23 mouse cellular contexts compared by ENCODE assay signal in genomic region chr7:45666161-45666560, GRCm38 (mm10). TPM values are rescaled to one million over a fixed set of nuclear protein-coding genes. Genes with fewer than 3 reads are reported as not detected.
DNase-seq lines count a peak whose midpoint lies in the region; ATAC-seq and TF ChIP-seq lines count a peak whose summit lies in the region.
"Had no signal": no experiment of that assay in that cellular context is flagged by ENCODE, and none has a peak within 500 bp of the region (broad histone marks: within the 10 kb centered on the region; RNA-seq: fewer than 3 reads in every experiment).

Gene Fut2, minus strand, starts transcription at chr7:45666394.

- 65% methylated on average over 7 of the region's 7 CpGs for WGBS in lung, embryonic 14.5 days
- 79% methylated on average over 7 of the region's 7 CpGs for WGBS in embryonic facial prominence, embryonic 15.5 days
- WGBS in intestine, postnatal 0 days: 47% methylated on average over 7 of the region's 7 CpGs
- 64% methylated on average over 7 of the region's 7 CpGs for WGBS in stomach, embryonic 15.5 days
- 81% methylated on average over 7 of the region's 7 CpGs for WGBS in midbrain, embryonic 16.5 days

- no peak within 1 kb of the TSS for H3K4me3 ChIP-seq in lung, embryonic 14.5 days (ENCODE audit: low read depth, low read length)
- no peak within 1 kb of the TSS for H3K4me3 ChIP-seq in embryonic facial prominence, embryonic 15.5 days (replicated peaks)
- peak within 1 kb of the TSS; percentile 1; the same call in 1 of the 2 replicates for H3K4me3 ChIP-seq in intestine, postnatal 0 days (ENCODE audit: low read depth, low read length)
- peak within 1 kb of the TSS; percentile 2; the same call in 1 of the 2 replicates for H3K4me3 ChIP-seq in stomach, embryonic 15.5 days (replicated peaks)
- no peak within 1 kb of the TSS for H3K4me3 ChIP-seq in midbrain, embryonic 16.5 days (ENCODE audit: low read depth, low read length)
- H3K4me3 ChIP-seq: forebrain, embryonic 10.5 days; hindbrain, embryonic 15.5 days; midbrain, embryonic 10.5 days had no signal

- no peak within 1 kb of the TSS for H3K27ac ChIP-seq in lung, embryonic 14.5 days (ENCODE audit: low read depth)
- peak within 1 kb of the TSS; percentile 56 for H3K27ac ChIP-seq in embryonic facial prominence, embryonic 15.5 days (replicated peaks)
- no peak within 1 kb of the TSS for H3K27ac ChIP-seq in intestine, postnatal 0 days (ENCODE audit: low read depth, low read length)
- H3K27ac ChIP-seq in stomach, embryonic 15.5 days: peak within 1 kb of the TSS; percentile 48
- H3K27ac ChIP-seq in midbrain, embryonic 16.5 days (ENCODE audit: low read length): no peak within 1 kb of the TSS
- H3K27ac ChIP-seq: hindbrain, embryonic 15.5 days; macrophage; midbrain, embryonic 10.5 days had no signal

- TF ChIP-seq CTCF in lung, embryonic 14.5 days (IDR thresholded peaks at IDR 0.05; ENCODE audit: low read depth): no peak
- TF ChIP-seq CTCF in intestine, postnatal 0 days (IDR thresholded peaks at IDR 0.05; ENCODE audit: low read depth): no peak

- no peaks in the 10 kb centered on the region for H3K9me3 ChIP-seq in lung, embryonic 14.5 days (ENCODE audit: low read depth, low read length)
- no peaks in the 10 kb centered on the region for H3K9me3 ChIP-seq in embryonic facial prominence, embryonic 15.5 days (replicated peaks)
- no peaks in the 10 kb centered on the region for H3K9me3 ChIP-seq in intestine, postnatal 0 days (ENCODE audit: control insufficient read depth)
- H3K9me3 ChIP-seq in stomach, embryonic 15.5 days: no peaks in the 10 kb centered on the region
- H3K9me3 ChIP-seq in midbrain, embryonic 16.5 days (replicated peaks; ENCODE audit: control insufficient read depth, low read length, poor library complexity, severe bottlenecking): no peaks in the 10 kb centered on the region
- H3K9me3 ChIP-seq: hindbrain, embryonic 15.5 days; midbrain, embryonic 10.5 days had no signal

- peak within 1 kb of the TSS; percentile 27; the same call in 1 of the 2 replicates for H3K4me2 ChIP-seq in lung, embryonic 14.5 days
- peak within 1 kb of the TSS; percentile 1; the same call in 1 of the 2 replicates for H3K4me2 ChIP-seq in embryonic facial prominence, embryonic 15.5 days (replicated peaks)
- H3K4me2 ChIP-seq in intestine, postnatal 0 days (replicated peaks; ENCODE audit: low read depth): peak within 1 kb of the TSS; percentile 1; the same call in 1 of the 2 replicates
- peak within 1 kb of the TSS; percentile 23; the same call in 1 of the 2 replicates for H3K4me2 ChIP-seq in stomach, embryonic 15.5 days
- H3K4me2 ChIP-seq in midbrain, embryonic 16.5 days (ENCODE audit: low read length): no peak within 1 kb of the TSS
- H3K4me2 ChIP-seq: hindbrain, embryonic 15.5 days; liver, embryonic 11.5 days had no signal

- H3K27me3 ChIP-seq in lung, embryonic 14.5 days (ENCODE audit: insufficient read depth, low read length): no peaks in the 10 kb centered on the region
- no peaks in the 10 kb centered on the region for H3K27me3 ChIP-seq in embryonic facial prominence, embryonic 15.5 days
- peaks cover 51% of the 10 kb centered on the region for H3K27me3 ChIP-seq in intestine, postnatal 0 days (replicated peaks; ENCODE audit: control insufficient read depth, insufficient read depth, low read length)
- no peaks in the 10 kb centered on the region for H3K27me3 ChIP-seq in stomach, embryonic 15.5 days (replicated peaks)
- H3K27me3 ChIP-seq in midbrain, embryonic 16.5 days (ENCODE audit: control insufficient read depth, insufficient read depth, low read depth, low read length): no peaks in the 10 kb centered on the region
- H3K27me3 ChIP-seq: hindbrain, embryonic 15.5 days had no signal

- DNase-seq in lung, embryonic 14.5 days: no peak
- no peak for DNase-seq in lung, adult 18-20 months
- DNase-seq in spleen, postnatal 4 days (ENCODE audit: low spot score in 2 of 2): no peak
- DNase-seq in T-cell, adult 2 months (ENCODE audit: low spot score): no peak
- DNase-seq: adrenal gland, adult 8-10 months; cerebellum, adult 2 months; cerebellum, postnatal 25 days; embryo, embryonic 11 days; kidney, adult 2 months; kidney, postnatal 25 days; left cerebral cortex, postnatal 4 days; liver, postnatal 0 days; thymus, postnatal 25 days had no signal

- H3K36me3 ChIP-seq in lung, embryonic 14.5 days (ENCODE audit: insufficient read depth): no peaks in the 10 kb centered on the region
- no peaks in the 10 kb centered on the region for H3K36me3 ChIP-seq in embryonic facial prominence, embryonic 15.5 days
- H3K36me3 ChIP-seq in intestine, postnatal 0 days (ENCODE audit: control insufficient read depth, insufficient read depth): no peaks in the 10 kb centered on the region
- no peaks in the 10 kb centered on the region for H3K36me3 ChIP-seq in stomach, embryonic 15.5 days
- H3K36me3 ChIP-seq in midbrain, embryonic 16.5 days (ENCODE audit: control insufficient read depth, insufficient read depth, low read length): no peaks in the 10 kb centered on the region
- H3K36me3 ChIP-seq: forebrain, embryonic 10.5 days; hindbrain, embryonic 15.5 days; midbrain, embryonic 10.5 days had no signal

- no peak within 1 kb of the TSS; the same call in 1 of the 2 replicates for H3K9ac ChIP-seq in lung, embryonic 14.5 days
- H3K9ac ChIP-seq in embryonic facial prominence, embryonic 15.5 days: no peak within 1 kb of the TSS
- H3K9ac ChIP-seq in intestine, postnatal 0 days (ENCODE audit: low read depth, low read length): no peak within 1 kb of the TSS
- H3K9ac ChIP-seq in stomach, embryonic 15.5 days: no peak within 1 kb of the TSS
- no peak within 1 kb of the TSS for H3K9ac ChIP-seq in midbrain, embryonic 16.5 days (ENCODE audit: low read depth, low read length)
- H3K9ac ChIP-seq: hindbrain, embryonic 15.5 days; liver, postnatal 0 days had no signal

- ATAC-seq in lung, embryonic 14.5 days (ENCODE audit: insufficient read depth): no peak
- ATAC-seq in embryonic facial prominence, embryonic 15.5 days (ENCODE audit: insufficient number of reproducible peaks, low FRiP score, low TSS enrichment, low read depth): no peak
- no peak; the same call in 1 of the 2 replicates for ATAC-seq in intestine, postnatal 0 days
- no peak for ATAC-seq in stomach, embryonic 15.5 days (ENCODE audit: insufficient read depth, low FRiP score, low read depth)
- no peak for ATAC-seq in midbrain, embryonic 16.5 days
- ATAC-seq: activated CD4-positive, CD25-positive, alpha-beta regulatory T cell, adult 4 months; liver, postnatal 0 days had no signal

- 0 out of 2 replicates have a peak, but pooled peaks cover 9% of the 10 kb centered on the region for H3K4me1 ChIP-seq in lung, embryonic 14.5 days (ENCODE audit: insufficient read depth)
- H3K4me1 ChIP-seq in embryonic facial prominence, embryonic 15.5 days: peaks cover 12% of the 10 kb centered on the region; the same call in 1 of the 2 replicates
- no peaks in the 10 kb centered on the region for H3K4me1 ChIP-seq in intestine, postnatal 0 days (replicated peaks; ENCODE audit: control insufficient read depth, insufficient read depth, low read length)
- peaks cover 12% of the 10 kb centered on the region; the same call in 1 of the 2 replicates for H3K4me1 ChIP-seq in stomach, embryonic 15.5 days
- no peaks in the 10 kb centered on the region for H3K4me1 ChIP-seq in midbrain, embryonic 16.5 days (ENCODE audit: control insufficient read depth, insufficient read depth, low read length)
- H3K4me1 ChIP-seq: hindbrain, embryonic 15.5 days had no signal

RNA-seq across cellular contexts. Expression of gene Fut2, which starts in this region (rescaled TPM):
- 0.22 and 0.75 TPM in 2 replicates for polyA plus RNA-seq in lung, embryonic 14.5 days (2014; fragmentation: Nextera tagmentation; extraction: Ambion mirVana)
- 6.3 and 6.5 TPM in 2 replicates for polyA plus RNA-seq in embryonic facial prominence, embryonic 15.5 days (2015; fragmentation: Nextera tagmentation; extraction: Ambion mirVana)
- 2.9 and 3.6 TPM in 2 replicates for polyA plus RNA-seq in intestine, postnatal 0 days (2015; fragmentation: Nextera tagmentation; extraction: Ambion mirVana)
- polyA plus RNA-seq in stomach, embryonic 15.5 days (2015; fragmentation: Nextera tagmentation; extraction: Ambion mirVana): 5.2 and 6.7 TPM in 2 replicates
- 0.16 TPM in 2 replicates for polyA plus RNA-seq in midbrain, embryonic 16.5 days (2015; fragmentation: Nextera tagmentation; extraction: Ambion mirVana)
- polyA plus RNA-seq: activated CD4-positive, CD25-positive, alpha-beta regulatory T cell, adult 4 months; kidney, adult 2 months; liver, postnatal 0 days; macrophage had no signal

Comparison
In these comparisons a context has a peak if more than half of its experiments do, and no peak if none do; other contexts are left out.
1. H3K27ac ChIP-seq: peak in embryonic facial prominence, embryonic 15.5 days (single experiment) and stomach, embryonic 15.5 days (single experiment); none in lung, embryonic 14.5 days (single experiment), intestine, postnatal 0 days (single experiment) and midbrain, embryonic 16.5 days (single experiment).
2. H3K4me3 ChIP-seq: peak in intestine, postnatal 0 days (single experiment) and stomach, embryonic 15.5 days (single experiment); none in lung, embryonic 14.5 days (single experiment), embryonic facial prominence, embryonic 15.5 days (single experiment) and midbrain, embryonic 16.5 days (single experiment).